Mouse (Mus musculus): ENCODE measurements at regions not wholly inside any gene's neighbourhood (a gene's known extent, or its start where the extent isn't known, plus 50 kb on each side); places are given as distances from the start of the nearest gene placed in this dataset.

DNA sequence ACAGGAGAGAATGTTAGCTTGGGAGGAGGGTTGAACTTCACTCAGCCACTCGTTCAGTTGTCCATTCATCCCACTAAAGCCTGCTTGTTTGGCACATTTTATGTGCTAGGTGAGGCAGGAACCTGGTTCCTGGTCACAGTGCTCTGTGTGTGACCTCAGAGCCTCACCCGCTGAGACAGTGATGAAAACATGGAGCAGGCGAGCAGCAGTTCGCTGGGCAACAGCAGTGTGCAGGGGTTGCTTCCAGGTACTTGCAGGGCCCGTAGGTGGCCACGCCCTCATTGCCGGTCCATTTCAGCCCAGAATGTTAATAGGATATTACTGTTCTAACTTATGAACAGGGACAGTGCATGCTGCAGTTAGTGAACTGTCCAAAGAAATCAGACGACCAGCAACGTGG is 285.7 kb downstream of the Rngtt start:
- DNase-seq: no peak

DNA sequence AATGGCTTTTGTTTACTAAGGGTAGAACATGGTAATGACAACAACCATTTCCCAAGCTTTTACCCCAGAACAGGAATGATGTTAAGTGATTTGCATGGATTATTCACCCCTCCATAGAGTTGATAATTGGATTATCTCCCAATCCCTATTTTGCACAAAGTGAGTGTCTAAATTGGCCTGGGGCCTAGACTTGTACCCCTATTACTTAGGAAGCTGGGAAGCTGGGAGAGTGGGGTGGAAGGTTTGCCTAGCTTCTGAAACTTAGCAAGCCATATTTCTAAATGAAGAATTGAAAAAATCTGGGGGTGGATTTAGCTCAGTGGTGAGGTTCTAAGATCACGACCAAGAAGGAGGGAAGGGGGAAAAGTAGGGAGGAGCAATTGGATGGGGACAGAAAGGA is 289.9 kb downstream of the Rngtt start:
- no peak for DNase-seq

DNA sequence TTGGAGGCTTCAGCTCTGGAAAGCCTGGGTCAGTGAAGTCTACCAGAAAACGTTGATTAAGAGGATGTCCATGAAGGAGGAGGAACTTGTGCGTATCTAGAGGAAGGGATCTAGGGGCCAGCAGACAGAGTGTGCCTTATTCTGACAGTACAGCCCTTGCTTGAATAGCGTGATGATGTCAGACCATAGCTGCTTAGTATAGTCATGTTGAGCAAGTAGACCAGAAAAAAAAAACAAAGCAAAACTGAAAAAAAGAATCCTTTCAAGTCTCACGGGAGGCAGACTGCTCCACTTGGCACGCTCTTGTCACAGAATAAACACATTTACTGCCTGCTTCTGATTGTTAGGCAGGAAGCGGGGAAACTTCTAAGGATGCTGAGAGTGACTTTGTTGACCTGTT is 290.7 kb downstream of the Rngtt start:
- no peak for DNase-seq

DNA sequence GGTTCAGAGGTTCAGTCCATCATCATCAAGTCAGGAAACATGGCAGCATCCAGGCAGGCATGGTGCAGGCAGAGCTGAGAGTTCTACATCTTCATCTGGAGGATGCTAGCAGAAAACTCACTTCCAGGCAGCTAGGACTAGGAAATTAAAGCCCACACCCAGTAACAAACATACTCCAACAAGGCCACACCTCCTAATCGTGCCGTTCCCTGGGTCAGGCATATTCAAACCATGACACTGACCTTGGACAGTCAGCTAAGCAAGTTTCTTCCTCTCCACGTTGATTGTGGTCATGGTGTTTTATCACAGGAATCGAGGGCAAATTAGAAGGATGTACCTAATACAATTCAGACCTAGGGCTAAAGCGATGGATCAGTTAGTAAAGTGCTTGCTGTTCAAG is 294.5 kb downstream of the Rngtt start:
- no peak for DNase-seq

DNA sequence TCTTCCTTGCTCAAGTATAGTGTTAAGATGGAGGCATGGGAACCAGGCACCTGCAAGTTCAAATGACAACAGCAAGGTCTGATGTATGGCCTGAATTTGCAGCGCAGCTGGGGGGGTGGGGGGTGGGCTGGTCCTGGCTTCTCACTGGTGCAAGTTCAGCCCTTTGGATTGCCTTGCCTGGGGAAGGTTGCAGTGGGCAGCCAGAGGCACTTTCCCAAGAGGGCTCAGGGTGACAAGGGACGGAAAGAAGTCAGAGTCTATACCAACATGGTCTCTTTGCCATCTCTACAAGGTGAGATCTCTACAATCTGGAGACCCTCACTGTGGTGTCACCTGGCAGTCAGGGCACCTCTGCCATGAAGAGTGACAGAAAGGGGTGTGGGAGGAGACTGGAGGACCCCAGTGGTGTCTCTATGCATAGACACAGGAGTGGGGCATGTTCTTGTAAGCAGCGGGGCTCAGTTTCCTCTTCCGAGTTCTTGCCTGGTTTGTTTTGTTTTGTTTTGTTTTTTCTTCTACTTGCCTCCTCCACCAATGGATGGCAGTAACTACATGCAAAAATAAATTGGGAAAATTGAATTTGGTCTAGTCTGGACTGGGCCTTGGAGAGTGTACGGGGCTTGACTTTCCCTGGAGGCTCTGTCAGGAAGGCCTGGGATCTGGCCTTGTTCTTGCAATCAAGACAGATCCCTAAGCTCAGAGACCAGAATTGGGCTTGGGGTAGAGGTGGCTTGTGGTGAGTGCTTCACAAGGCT is 284.4 kb upstream of the Cnr1 start:
- DNase-seq: no peak

- no peak for DNase-seq
These were observed 283.7 kb upstream of the Cnr1 start for GRCm38 (mm10) chr4:33640576-33641255.

- DNase-seq: no peak
These were observed 282.5 kb upstream of the Cnr1 start for GRCm38 (mm10) chr4:33641883-33642282.

DNA sequence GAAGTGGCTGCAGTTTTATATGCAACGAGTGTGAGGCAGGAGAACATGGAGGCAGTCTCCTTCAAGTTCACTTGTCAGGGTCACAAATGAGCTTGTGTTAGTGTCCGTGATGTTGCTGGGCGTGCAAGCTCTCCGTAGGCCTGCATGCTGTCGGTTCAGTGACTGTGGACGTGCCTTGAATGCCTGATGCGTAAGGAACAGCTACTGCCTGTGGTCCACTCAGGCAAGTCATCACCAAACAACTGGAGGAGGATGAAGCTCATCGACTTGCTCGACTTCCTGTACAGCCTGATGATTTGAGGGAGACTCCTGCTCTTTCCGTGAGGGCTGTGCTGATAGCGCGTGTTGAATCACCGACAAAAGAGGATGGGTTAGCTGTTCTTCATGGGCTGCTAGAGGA is 281.9 kb upstream of the Cnr1 start:
- no peak for DNase-seq

- DNase-seq: no peak
These were observed 279.2 kb upstream of the Cnr1 start for GRCm38 (mm10) chr4:33645217-33645616.

DNA sequence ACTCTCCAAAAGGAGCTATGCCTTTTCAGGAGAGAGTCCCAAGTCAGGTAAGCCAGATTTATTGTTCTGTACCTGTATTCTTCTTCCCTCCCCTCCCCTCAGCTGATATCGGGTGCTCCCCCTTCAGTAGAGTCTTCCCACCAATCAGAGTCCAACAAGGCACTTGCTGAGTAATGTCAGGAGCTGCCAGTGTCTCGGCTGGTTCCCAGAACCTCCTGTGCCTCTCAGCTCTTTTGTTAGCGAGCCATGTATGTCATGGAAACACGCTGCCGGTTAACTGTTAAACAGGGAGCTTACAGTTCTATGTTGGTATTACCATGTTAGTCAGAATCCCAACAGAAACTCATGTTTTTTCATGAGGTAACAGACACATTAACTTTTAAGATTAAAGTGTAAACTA is 273.1 kb upstream of the Cnr1 start:
- DNase-seq: no peak

DNA sequence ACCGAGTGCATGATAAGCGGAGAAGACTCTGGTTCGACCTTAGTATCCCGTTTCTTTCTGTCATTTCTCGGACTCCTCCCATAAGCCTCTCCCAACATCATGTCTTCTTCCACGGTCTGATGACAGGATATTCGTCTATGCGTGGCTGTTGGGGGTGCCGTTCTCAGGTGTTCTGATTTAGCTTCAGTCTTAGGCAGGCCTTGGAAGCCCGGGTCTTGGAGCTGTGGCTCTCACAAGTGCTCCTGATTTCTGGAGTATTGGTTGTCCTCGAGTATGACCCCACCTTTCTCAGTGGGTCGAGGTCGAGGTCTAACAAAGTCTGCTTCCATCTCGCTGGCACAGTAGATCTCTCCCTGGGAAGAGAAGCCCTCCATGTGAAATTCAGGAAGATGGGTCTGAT is 264.6 kb upstream of the Cnr1 start:
- no peak for DNase-seq

DNA sequence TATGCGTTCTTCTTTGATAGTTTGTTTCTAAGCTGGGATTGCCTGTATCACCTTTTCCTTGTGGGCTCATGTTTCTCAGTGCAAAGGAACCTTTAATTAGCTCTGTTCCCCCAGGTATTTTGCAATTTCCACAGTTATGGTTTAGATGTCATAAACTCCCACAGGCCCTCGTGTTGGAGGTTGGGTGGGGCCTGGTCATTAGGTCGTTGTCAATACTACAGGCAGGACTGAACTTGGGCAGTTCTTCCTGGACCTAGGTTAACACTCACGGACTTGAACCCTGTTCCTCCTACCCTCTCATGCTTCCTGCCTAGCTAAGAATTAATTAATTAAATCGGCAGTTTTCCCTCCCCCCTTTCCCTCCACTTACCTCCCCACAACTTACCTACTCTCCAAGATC is 263.8 kb upstream of the Cnr1 start:
- no peak for DNase-seq

GRCm38 (mm10) chr4:33661862-33662261 is 262.5 kb upstream of the Cnr1 start:
- no peak for DNase-seq

GRCm38 (mm10) chr4:33662965-33663364 is 261.4 kb upstream of the Cnr1 start:
- no peak for DNase-seq

- no peak for DNase-seq
These were observed 260.5 kb upstream of the Cnr1 start for GRCm38 (mm10) chr4:33663616-33664473.

- DNase-seq: no peak
These were observed 259.9 kb upstream of the Cnr1 start for GRCm38 (mm10) chr4:33664474-33664822.

- no peak for DNase-seq
These were observed 259.0 kb upstream of the Cnr1 start for GRCm38 (mm10) chr4:33665250-33665873.

DNA sequence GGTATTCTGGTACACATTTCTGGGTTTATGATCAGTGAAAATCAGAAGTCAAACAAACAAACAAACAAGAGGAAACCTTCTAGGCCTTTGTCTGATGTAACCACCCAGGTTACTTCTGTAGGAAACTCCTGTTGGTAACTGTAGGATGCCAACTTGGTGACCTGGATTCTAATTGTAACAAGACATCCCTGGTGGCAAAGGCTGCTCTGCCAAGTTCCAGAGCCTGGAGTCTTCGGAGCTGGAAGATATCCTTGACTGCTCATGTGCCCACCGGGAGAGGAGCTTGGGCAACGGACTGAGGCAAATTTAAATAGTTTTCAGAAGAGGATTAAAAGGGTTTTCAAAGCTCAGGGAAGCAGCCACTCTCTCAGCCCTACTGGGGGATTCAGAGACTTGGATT is 256.0 kb upstream of the Cnr1 start:
- DNase-seq: no peak

GRCm38 (mm10) chr4:33675044-33675443 is 249.3 kb upstream of the Cnr1 start:
- DNase-seq: no peak

GRCm38 (mm10) chr4:33679351-33679750 is 245.0 kb upstream of the Cnr1 start:
- DNase-seq: no peak

GRCm38 (mm10) chr4:33686135-33686534 is 238.3 kb upstream of the Cnr1 start:
- DNase-seq: no peak

DNA sequence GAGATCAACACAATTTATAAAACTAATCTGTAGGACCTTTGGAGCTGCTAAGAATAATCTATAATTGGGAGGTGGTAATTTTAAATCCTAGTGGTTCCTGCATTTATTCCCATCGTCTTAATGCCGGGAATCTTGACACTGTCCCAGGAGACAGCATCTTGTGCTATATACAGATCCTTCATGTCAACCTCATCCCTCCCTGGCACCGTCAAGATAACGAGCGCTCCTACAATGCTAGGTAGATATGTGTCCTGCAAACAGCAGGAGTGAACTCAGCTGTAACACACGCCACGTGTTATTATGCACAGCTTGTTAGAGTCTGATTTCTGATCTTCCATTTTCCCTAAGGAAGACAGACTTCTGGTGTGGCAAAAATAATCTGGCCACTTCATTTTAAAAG is 237.0 kb upstream of the Cnr1 start:
- DNase-seq: no peak

DNA sequence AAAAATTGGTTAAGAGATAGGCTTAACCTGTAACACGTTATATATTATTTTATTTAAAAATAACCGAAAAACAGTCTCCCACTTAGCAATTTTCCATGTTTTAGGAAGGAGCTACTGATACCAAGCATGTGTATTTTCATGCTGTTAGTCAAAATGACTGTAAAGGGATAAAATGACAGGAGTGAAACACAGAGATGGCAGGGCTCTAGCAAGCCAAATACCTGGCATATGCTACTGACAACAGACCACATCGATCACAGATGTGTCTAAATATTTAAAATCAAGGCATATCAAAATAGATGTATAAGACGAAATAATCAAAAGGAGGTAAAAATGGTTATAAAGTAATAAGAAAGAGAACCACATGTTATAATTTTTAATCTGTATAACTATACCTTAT is 231.0 kb upstream of the Cnr1 start:
- DNase-seq: no peak

Measured in retina, postnatal 1 day (tissue).